Mouse (Mus musculus) E14TG2a.4 (cell line): ENCODE results near the gene Cox6b2.

Source experiments
- CTCF ChIP-seq: conservative IDR thresholded peaks from 2 replicates; pipeline ENCODE4 v1.5.1; 2014; ENCODE audit warnings: low read length
- NANOG ChIP-seq: IDR thresholded peaks from 2 replicates; pipeline ENCODE4 v1.6.1; 2014; ENCODE audit warnings: borderline replicate concordance, low read length, mixed read lengths

DNA sequence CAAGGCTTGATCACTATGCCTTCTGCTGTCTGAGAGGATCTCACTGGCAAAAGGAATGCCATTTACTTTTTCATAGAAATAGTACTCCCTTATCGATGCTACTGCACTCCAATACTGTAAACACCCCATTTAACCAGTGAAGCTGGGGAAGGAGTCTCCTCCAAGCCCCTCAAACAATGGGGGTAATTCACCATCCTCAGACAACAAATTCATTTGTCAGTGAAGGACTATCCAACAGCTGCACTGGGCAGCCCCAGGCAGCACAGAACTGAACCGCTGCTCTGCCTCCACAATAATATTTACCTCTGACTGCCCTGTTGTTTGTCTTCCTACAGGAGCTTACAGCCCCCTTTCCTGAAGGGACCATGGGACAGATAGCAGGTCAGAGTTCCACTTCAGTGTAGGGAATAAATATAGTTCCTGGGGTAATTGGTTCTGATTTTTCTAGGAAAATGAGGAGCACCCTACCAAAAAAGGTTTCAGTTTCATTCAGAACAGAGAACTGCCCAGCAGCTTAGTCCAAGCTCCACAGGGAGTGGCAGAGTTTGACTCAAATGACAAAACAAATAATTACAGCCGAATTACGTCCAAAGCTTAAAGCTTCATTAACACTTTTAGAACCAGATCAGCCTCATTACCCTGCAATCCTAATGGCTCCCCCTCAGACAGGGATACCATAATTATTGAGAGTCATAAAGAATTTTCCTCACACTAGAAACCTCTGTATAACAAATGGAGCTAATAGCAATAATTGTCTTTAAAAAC lies 12.2 kb upstream of the Cox6b2 start:
- no peak for TF ChIP-seq CTCF
- TF ChIP-seq NANOG = no peak
